Mouse (Mus musculus) heart, postnatal 0 days (tissue): Measurements from ENCODE around the gene Slc17a1.

Experiments used
- CTCF ChIP-seq: IDR thresholded peaks from 2 replicates; pipeline ENCODE4 v1.5.1; 2016; ENCODE audit warnings: antibody characterized with exemption, control low read depth, low read depth
- EP300 ChIP-seq: IDR thresholded peaks from 2 replicates; pipeline ENCODE4 v1.6.1; 2016; ENCODE audit warnings: antibody characterized with exemption, low read depth

- TF ChIP-seq CTCF (no peak), EP300 (no peak)
Observed at GRCm38 (mm10) chr13:23928637-23929036, 61.1 kb downstream of the Slc17a1 start.
